In the genomic region with DNA sequence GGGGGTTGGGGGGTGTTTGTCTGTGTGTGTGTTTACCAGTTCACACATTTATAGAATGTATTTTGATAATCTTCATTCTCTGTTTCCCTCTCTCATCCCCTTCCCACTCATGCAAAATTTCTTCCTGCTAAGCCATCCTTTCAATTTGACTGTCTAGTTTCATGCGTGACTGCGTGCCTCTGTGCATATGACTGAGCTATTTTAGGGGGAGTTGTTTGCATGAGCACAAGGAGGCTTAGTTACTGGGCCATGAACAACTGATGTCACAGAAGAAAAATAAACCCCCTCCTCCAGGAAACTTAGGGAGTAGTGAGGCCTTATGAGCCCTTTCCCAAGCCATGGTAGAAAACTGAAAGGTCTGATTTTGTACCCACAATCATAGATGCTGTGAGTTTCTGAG, we compare ENCODE assay signal across 25 mouse cellular contexts.
"Had no signal": no experiment of that assay in that cellular context is flagged by ENCODE, and none has a peak within 500 bp of the region (broad histone marks: within the 10 kb centered on the region; RNA-seq: fewer than 3 reads in every experiment).

No protein-coding gene starts in this region.

- ATAC-seq: hindbrain, embryonic 16.5 days; inflammation-experienced regulatory T-cells, adult 6 months; intestine, embryonic 15.5 days; intestine, postnatal 0 days had no signal

- H3K27ac ChIP-seq: gastrocnemius, adult 2 months; heart, embryonic 10.5 days; hindbrain, embryonic 10.5 days; hindbrain, embryonic 12.5 days; hindbrain, embryonic 14.5 days; intestine, embryonic 15.5 days; layer of hippocampus, adult 2 months; left cerebral cortex, adult 2 months; limb, embryonic 10.5 days; limb, embryonic 12.5 days; liver, embryonic 13.5 days had no signal

- H3K27me3 ChIP-seq: heart, embryonic 12.5 days; hindbrain, embryonic 12.5 days; intestine, embryonic 15.5 days; limb, embryonic 12.5 days; liver, embryonic 13.5 days had no signal

- H3K4me2 ChIP-seq: heart, embryonic 12.5 days; hindbrain, embryonic 12.5 days; hindbrain, embryonic 14.5 days; intestine, embryonic 15.5 days; limb, embryonic 12.5 days; liver, embryonic 11.5 days; liver, embryonic 13.5 days had no signal

- H3K4me3 ChIP-seq: gastrocnemius, adult 2 months; heart, embryonic 10.5 days; heart, embryonic 12.5 days; hindbrain, embryonic 10.5 days; hindbrain, embryonic 12.5 days; intestine, embryonic 15.5 days; layer of hippocampus, adult 2 months; left cerebral cortex, adult 2 months; limb, embryonic 10.5 days; limb, embryonic 12.5 days; liver, embryonic 13.5 days had no signal

- H3K9me3 ChIP-seq: heart, embryonic 10.5 days; heart, embryonic 12.5 days; hindbrain, embryonic 10.5 days; hindbrain, embryonic 12.5 days; intestine, embryonic 15.5 days; limb, embryonic 10.5 days; limb, embryonic 12.5 days; liver, embryonic 13.5 days had no signal

- H3K4me1 ChIP-seq: hindbrain, embryonic 10.5 days; hindbrain, embryonic 12.5 days; intestine, embryonic 15.5 days; limb, embryonic 10.5 days; limb, embryonic 12.5 days; liver, embryonic 13.5 days had no signal

- H3K36me3 ChIP-seq: heart, embryonic 10.5 days; heart, embryonic 12.5 days; hindbrain, embryonic 10.5 days; hindbrain, embryonic 12.5 days; intestine, embryonic 15.5 days; limb, embryonic 10.5 days; limb, embryonic 12.5 days; liver, embryonic 13.5 days had no signal

- H3K9ac ChIP-seq: heart, embryonic 12.5 days; hindbrain, embryonic 12.5 days; hindbrain, embryonic 14.5 days; intestine, embryonic 15.5 days; limb, embryonic 12.5 days; liver, embryonic 13.5 days had no signal

- DNase-seq: gastrocnemius, adult 2 months; gastrocnemius, postnatal 10 days; gastrocnemius, postnatal 25 days; heart, adult 18-20 months; heart, postnatal 10 days; heart, postnatal 4 days; kidney, postnatal 10 days; kidney, postnatal 25 days; kidney, postnatal 4 days; liver; liver, embryonic 13.5 days had no signal
